Mouse (Mus musculus) neural tube, embryonic 11.5 days (tissue): ENCODE measurements at regions not wholly inside any gene's neighbourhood (a gene's known extent, or its start where the extent isn't known, plus 50 kb on each side); places are given as distances from the start of the nearest gene placed in this dataset.

ENCODE experiments used
- ATAC-seq: fragments of 200-750 bp; cut with Nextera tagmentation; 2 replicates; pipeline ENCODE4 v1.8.0; 2017; ENCODE audit warnings: moderate number of reproducible peaks, mild to moderate bottlenecking, moderate TSS enrichment, moderate library complexity; ENCODE audit not compliant: insufficient read depth, low FRiP score, low TSS enrichment
- DNase-seq: peaks from one replicate; pipeline ENCODE4 v3.0.0-alpha.2; 2015; ENCODE audit warnings: low spot score
- H3K27ac ChIP-seq: fragments of 300-500 bp; sonication (generic); 2 replicates; pipeline ENCODE4 v1.5.1; 2014; ENCODE audit warnings: low read depth, mild to moderate bottlenecking, low read length
- H3K27me3 ChIP-seq: fragments of 300-500 bp; sonication (generic); 2 replicates; pipeline ENCODE4 v1.6.1; 2014; ENCODE audit warnings: mild to moderate bottlenecking, low read length, mixed read lengths; ENCODE audit not compliant: control insufficient read depth, insufficient read depth
- H3K36me3 ChIP-seq: fragments of 300-500 bp; sonication (generic); 2 replicates; pipeline ENCODE4 v1.6.1; 2014; ENCODE audit warnings: mild to moderate bottlenecking, low read length, moderate library complexity, mixed read lengths; ENCODE audit not compliant: control insufficient read depth, insufficient read depth
- H3K4me1 ChIP-seq: fragments of 300-500 bp; sonication (generic); 2 replicates; pipeline ENCODE4 v1.6.1; 2014; ENCODE audit warnings: low read length, mixed read lengths; ENCODE audit not compliant: control insufficient read depth, insufficient read depth
- H3K4me2 ChIP-seq: fragments of 300-500 bp; sonication (generic); 2 replicates; pipeline ENCODE4 v1.6.1; 2014; ENCODE audit warnings: low read depth, mild to moderate bottlenecking, moderate library complexity
- H3K4me3 ChIP-seq: fragments of 300-500 bp; sonication (generic); 2 replicates; pipeline ENCODE4 v1.5.1; 2014; ENCODE audit warnings: low read depth, low read length
- H3K9ac ChIP-seq: fragments of 300-500 bp; sonication (generic); 2 replicates; pipeline ENCODE4 v1.6.1; 2014; ENCODE audit warnings: mild to moderate bottlenecking, low read length
- H3K9me3 ChIP-seq: fragments of 300-500 bp; sonication (generic); 2 replicates; pipeline ENCODE4 v1.6.1; 2016; ENCODE audit warnings: low read length; ENCODE audit not compliant: control insufficient read depth
- WGBS: fragments of 180-500 bp; shearing (Covaris S2); extraction: QIAGEN DNeasy Blood & Tissue Kit; methylation state at CpG from one replicate; pipeline ENCODE4 v1.1.7; 2014; 5-methylcytosine and 5-hydroxymethylcytosine counted together

DNA sequence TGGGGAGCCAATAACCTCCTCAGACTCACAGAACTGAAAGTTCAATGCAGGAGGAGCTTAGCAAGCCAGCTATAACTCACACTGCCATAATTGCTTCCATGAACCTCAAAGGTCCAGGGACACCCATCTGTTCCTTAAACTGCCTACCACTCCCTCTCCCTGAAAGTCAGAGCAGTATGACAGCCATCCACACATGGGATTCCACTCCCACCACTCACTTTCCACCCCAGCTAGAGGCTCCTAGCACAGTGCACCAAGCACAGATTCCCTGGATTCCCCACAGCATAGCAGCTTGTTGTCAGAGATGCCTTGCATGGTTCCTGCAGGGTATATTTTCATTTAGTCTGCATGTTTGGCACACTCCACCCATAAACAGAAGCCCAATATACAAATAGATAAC is 76.1 kb upstream of the Vgll2 start:
- no peak for ATAC-seq
- H3K4me2 ChIP-seq = no peak overlapping the region

DNA sequence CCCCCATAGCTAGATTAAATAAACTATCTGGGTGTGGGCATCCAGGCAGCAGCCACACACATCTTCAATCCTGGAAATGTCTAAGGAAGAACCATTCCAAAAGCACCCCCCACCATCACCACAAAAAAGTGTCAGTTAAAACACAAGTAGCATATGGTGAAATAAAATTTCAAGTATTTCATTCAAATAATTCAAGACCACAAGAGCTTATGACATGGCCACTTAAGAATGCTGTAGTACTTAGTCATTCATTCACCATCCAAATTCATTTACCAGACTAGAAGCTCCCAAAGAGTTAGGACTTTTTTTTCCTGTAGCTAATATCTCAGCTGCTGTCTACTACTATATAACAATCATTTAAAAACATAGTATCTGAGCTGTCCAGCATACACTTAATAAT is 75.4 kb upstream of the Vgll2 start:
- DNase-seq (no peak), ATAC-seq (no peak)

More for the DNA sequence above, 76.1 kb upstream of the Vgll2 start:
- no peak for DNase-seq
- H3K9ac ChIP-seq = no peak overlapping the region
- no peaks in the 10 kb centered on the region for H3K9me3 ChIP-seq
- H3K27ac ChIP-seq = no peak overlapping the region
- H3K4me3 ChIP-seq = no peak overlapping the region
- no peaks in the 10 kb centered on the region for H3K36me3 ChIP-seq
- H3K27me3 ChIP-seq = no peaks in the 10 kb centered on the region
- no peaks in the 10 kb centered on the region for H3K4me1 ChIP-seq

GRCm38 (mm10) chr10:51950016-51950415 is 72.3 kb upstream of the Vgll2 start:
- Histone ChIP-seq H3K4me2 (no peak overlapping the region), H3K4me1 (no peaks in the 10 kb centered on the region), H3K27me3 (no peaks in the 10 kb centered on the region), H3K27ac (no peak overlapping the region), H3K36me3 (no peaks in the 10 kb centered on the region), H3K9me3 (no peaks in the 10 kb centered on the region), H3K4me3 (no peak overlapping the region), H3K9ac (no peak overlapping the region)
- no peak for ATAC-seq
- DNase-seq = no peak
- 91% methylated on average over 1 of the region's 1 CpGs for WGBS

More for the DNA sequence above, 75.4 kb upstream of the Vgll2 start:
- H3K36me3 ChIP-seq = no peaks in the 10 kb centered on the region
- H3K9me3 ChIP-seq = no peaks in the 10 kb centered on the region
- H3K4me3 ChIP-seq = no peak overlapping the region
- H3K9ac ChIP-seq = no peak overlapping the region
- H3K4me2 ChIP-seq = no peak overlapping the region
- H3K27ac ChIP-seq = no peak overlapping the region
- H3K4me1 ChIP-seq = no peaks in the 10 kb centered on the region
- no peaks in the 10 kb centered on the region for H3K27me3 ChIP-seq

DNA sequence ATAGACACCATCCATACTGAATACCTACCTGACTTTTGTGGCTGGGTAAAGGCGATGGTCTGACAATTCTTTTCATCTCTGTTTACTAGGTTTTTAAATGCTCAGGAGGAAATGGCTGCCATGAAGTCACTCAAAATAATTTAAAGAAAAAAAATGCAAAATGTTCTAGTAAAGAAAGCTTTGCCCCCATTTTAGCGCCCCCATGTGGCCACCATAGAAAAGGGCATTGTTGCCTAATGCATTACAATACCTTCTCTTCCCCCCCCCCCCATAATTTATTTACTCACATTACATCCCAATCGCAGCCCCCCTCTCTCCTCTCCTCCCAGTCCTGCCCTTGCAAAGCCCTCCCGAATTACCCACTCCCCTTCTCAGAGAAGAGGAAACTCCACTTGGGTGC is 70.3 kb upstream of the Vgll2 start:
- ATAC-seq (no peak), DNase-seq (no peak)
- H3K27ac ChIP-seq = no peak overlapping the region
- WGBS = 66% methylated on average over 4 of the region's 4 CpGs
- H3K9me3 ChIP-seq = no peaks in the 10 kb centered on the region
- no peak overlapping the region for H3K4me3 ChIP-seq
- H3K4me2 ChIP-seq = no peak overlapping the region
- no peaks in the 10 kb centered on the region for H3K36me3 ChIP-seq
- no peak overlapping the region for H3K9ac ChIP-seq
- H3K27me3 ChIP-seq = no peaks in the 10 kb centered on the region
- no peaks in the 10 kb centered on the region for H3K4me1 ChIP-seq

GRCm38 (mm10) chr10:51956493-51956892 is 65.8 kb upstream of the Vgll2 start:
- 80% methylated on average over 1 of the region's 1 CpGs for WGBS

DNA sequence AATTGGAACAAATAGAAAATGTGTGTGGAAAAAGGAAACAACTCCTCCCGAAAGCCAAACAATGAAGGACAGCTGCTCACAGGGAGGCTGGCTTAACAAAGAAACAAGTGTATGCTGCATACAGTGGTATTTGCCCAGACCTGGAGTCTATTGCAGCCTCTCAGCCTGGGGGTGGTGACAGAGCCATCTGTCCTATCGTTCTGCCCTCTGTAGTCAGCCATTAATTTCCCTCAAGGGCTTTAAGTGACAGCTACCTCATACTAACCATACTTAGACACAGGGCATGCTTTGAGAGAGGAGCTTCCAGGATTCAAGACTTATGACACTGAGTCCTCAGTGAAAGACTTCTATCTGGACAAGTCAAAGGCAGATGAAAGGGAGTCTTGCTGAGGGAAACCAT is 60.8 kb upstream of the Vgll2 start:
- Histone ChIP-seq H3K4me3 (no peak overlapping the region), H3K4me2 (no peak overlapping the region), H3K4me1 (no peaks in the 10 kb centered on the region; the same call in 1 of the 2 replicates), H3K27ac (no peak overlapping the region), H3K36me3 (no peaks in the 10 kb centered on the region), H3K9ac (no peak overlapping the region), H3K27me3 (no peaks in the 10 kb centered on the region), H3K9me3 (no peaks in the 10 kb centered on the region)
- ATAC-seq = peak; percentile 91
- 5% methylated on average over 2 of the region's 2 CpGs for WGBS
- DNase-seq = peak; percentile 48

More at GRCm38 (mm10) chr10:51956493-51956892, 65.8 kb upstream of the Vgll2 start:
- DNase-seq (no peak), ATAC-seq (no peak)
- Histone ChIP-seq H3K9me3 (no peaks in the 10 kb centered on the region), H3K4me2 (no peak overlapping the region), H3K4me3 (no peak overlapping the region), H3K9ac (no peak overlapping the region), H3K36me3 (no peaks in the 10 kb centered on the region), H3K27me3 (no peaks in the 10 kb centered on the region), H3K27ac (no peak overlapping the region), H3K4me1 (no peaks in the 10 kb centered on the region)

- H3K4me2 ChIP-seq = no peak overlapping the region
- no peaks in the 10 kb centered on the region; the same call in 1 of the 2 replicates for H3K4me1 ChIP-seq
- H3K27me3 ChIP-seq = no peaks in the 10 kb centered on the region
- H3K9me3 ChIP-seq = no peaks in the 10 kb centered on the region
- DNase-seq = no peak
- no peak overlapping the region for H3K4me3 ChIP-seq
- no peaks in the 10 kb centered on the region for H3K36me3 ChIP-seq
- no peak overlapping the region for H3K27ac ChIP-seq
- 94% methylated on average over 1 of the region's 1 CpGs for WGBS
- no peak for ATAC-seq
- no peak overlapping the region for H3K9ac ChIP-seq
Measured at GRCm38 (mm10) chr10:51963671-51964070, 58.6 kb upstream of the Vgll2 start.

GRCm38 (mm10) chr10:51970113-51970512 is 52.2 kb upstream of the Vgll2 start:
- H3K4me1 ChIP-seq = no peaks in the 10 kb centered on the region
- no peak overlapping the region for H3K4me2 ChIP-seq
- H3K9ac ChIP-seq = no peak overlapping the region
- no peak overlapping the region for H3K27ac ChIP-seq
- no peaks in the 10 kb centered on the region for H3K36me3 ChIP-seq
- ATAC-seq (no peak), DNase-seq (no peak)
- H3K27me3 ChIP-seq = no peaks in the 10 kb centered on the region
- no peaks in the 10 kb centered on the region for H3K9me3 ChIP-seq
- H3K4me3 ChIP-seq = no peak overlapping the region
- WGBS = 78% methylated on average over 9 of the region's 9 CpGs
